In genomic region chr8:111062072-111062757, GRCm38 (mm10) we compare ENCODE assay signal across 7 mouse cellular contexts. TPM values are rescaled to one million over a fixed set of nuclear protein-coding genes. Genes with fewer than 3 reads are reported as not detected.
DNase-seq lines count a peak whose midpoint lies in the region; ATAC-seq and TF ChIP-seq lines count a peak whose summit lies in the region.

No protein-coding gene starts in this region.

- peak overlapping the region; percentile 78 for H3K4me2 ChIP-seq in embryonic facial prominence, embryonic 12.5 days (replicated peaks)
- peak overlapping the region; percentile 73 for H3K4me2 ChIP-seq in limb, embryonic 11.5 days (ENCODE audit: low read depth, severe bottlenecking)
- peak overlapping the region; percentile 62 for H3K4me2 ChIP-seq in midbrain, embryonic 13.5 days (replicated peaks)

- no peaks in the 10 kb centered on the region for H3K9me3 ChIP-seq in embryonic facial prominence, embryonic 12.5 days
- no peaks in the 10 kb centered on the region for H3K9me3 ChIP-seq in limb, embryonic 11.5 days (ENCODE audit: control insufficient read depth, low read length)
- no peaks in the 10 kb centered on the region for H3K9me3 ChIP-seq in midbrain, embryonic 13.5 days

- H3K4me1 ChIP-seq in embryonic facial prominence, embryonic 12.5 days: peaks cover 17% of the 10 kb centered on the region
- peaks cover 5% of the 10 kb centered on the region; the same call in 1 of the 2 replicates for H3K4me1 ChIP-seq in limb, embryonic 11.5 days (ENCODE audit: control insufficient read depth, insufficient read depth, low read length)
- H3K4me1 ChIP-seq in midbrain, embryonic 13.5 days (replicated peaks): peaks cover 19% of the 10 kb centered on the region
- H3K4me1 ChIP-seq in small intestine, adult 2 months (ENCODE audit: control insufficient read depth, insufficient read depth, insufficient read length, low read length): peaks cover 12% of the 10 kb centered on the region; the same call in 1 of the 2 replicates

- peak overlapping the region; percentile 72 for H3K4me3 ChIP-seq in embryonic facial prominence, embryonic 12.5 days
- H3K4me3 ChIP-seq in limb, embryonic 11.5 days (ENCODE audit: low read depth, low read length): peak overlapping the region; percentile 54
- peak overlapping the region; percentile 59 for H3K4me3 ChIP-seq in midbrain, embryonic 13.5 days (replicated peaks)
- H3K4me3 ChIP-seq in small intestine, adult 2 months (ENCODE audit: low read depth, low read length): peak overlapping the region; percentile 76

- ATAC-seq in embryonic facial prominence, embryonic 12.5 days (ENCODE audit: insufficient number of reproducible peaks, insufficient read depth, low FRiP score, low TSS enrichment): peak; percentile 68; the same call in 1 of the 2 replicates
- peak; percentile 85 for ATAC-seq in limb, embryonic 11.5 days (ENCODE audit: insufficient number of reproducible peaks, low FRiP score, low TSS enrichment, low read depth)
- peak; percentile 88 for ATAC-seq in midbrain, embryonic 13.5 days

- DNase-seq in adrenal gland, postnatal 36 days: peak; percentile 84 to 87
- peak; percentile 86 to 95 for DNase-seq in heart, adult 18-20 months
- DNase-seq in kidney, adult 18-20 months: peak; percentile 89
- DNase-seq in limb, embryonic 11.5 days (ENCODE audit: low spot score): peak; percentile 98

- WGBS in embryonic facial prominence, embryonic 12.5 days: under 1% methylated on average over 27 of the region's 27 CpGs
- under 1% methylated on average over 27 of the region's 27 CpGs for WGBS in limb, embryonic 11.5 days
- WGBS in midbrain, embryonic 13.5 days: 1% methylated on average over 27 of the region's 27 CpGs
- under 1% methylated on average over 27 of the region's 27 CpGs for WGBS in small intestine, adult 2 months

- H3K9ac ChIP-seq in embryonic facial prominence, embryonic 12.5 days: peak overlapping the region; percentile 59
- peak overlapping the region; percentile 28; the same call in 1 of the 2 replicates for H3K9ac ChIP-seq in limb, embryonic 11.5 days (ENCODE audit: low read length)
- peak overlapping the region; percentile 68 for H3K9ac ChIP-seq in midbrain, embryonic 13.5 days (replicated peaks)

- 0 out of 2 replicates have a peak, but pooled peaks cover 9% of the 10 kb centered on the region for H3K36me3 ChIP-seq in embryonic facial prominence, embryonic 12.5 days
- H3K36me3 ChIP-seq in limb, embryonic 11.5 days (ENCODE audit: control insufficient read depth, insufficient read depth, low read length): no peaks in the 10 kb centered on the region; the same call in 1 of the 2 replicates
- H3K36me3 ChIP-seq in midbrain, embryonic 13.5 days: peaks cover 11% of the 10 kb centered on the region; the same call in 1 of the 2 replicates
- no peaks in the 10 kb centered on the region for H3K36me3 ChIP-seq in small intestine, adult 2 months (ENCODE audit: control insufficient read depth, insufficient read depth, low read length)

- peak overlapping the region; percentile 63; the same call in 1 of the 2 replicates for H3K27ac ChIP-seq in embryonic facial prominence, embryonic 12.5 days
- H3K27ac ChIP-seq in limb, embryonic 11.5 days (replicated peaks; ENCODE audit: low read depth, low read length): no peak overlapping the region
- peak overlapping the region; percentile 84 for H3K27ac ChIP-seq in midbrain, embryonic 13.5 days
- no peak overlapping the region for H3K27ac ChIP-seq in small intestine, adult 2 months (ENCODE audit: insufficient read depth, low read depth, low read length)

- H3K27me3 ChIP-seq in embryonic facial prominence, embryonic 12.5 days: no peaks in the 10 kb centered on the region
- no peaks in the 10 kb centered on the region for H3K27me3 ChIP-seq in limb, embryonic 11.5 days (ENCODE audit: control insufficient read depth, insufficient read depth, low read length)
- H3K27me3 ChIP-seq in midbrain, embryonic 13.5 days: 0 out of 2 replicates have a peak, but pooled peaks cover 3% of the 10 kb centered on the region
- no peaks in the 10 kb centered on the region for H3K27me3 ChIP-seq in small intestine, adult 2 months (ENCODE audit: control insufficient read depth, insufficient read depth, low read length)

- TF ChIP-seq CTCF in small intestine, adult 2 months (IDR thresholded peaks at IDR 0.05; ENCODE audit: extremely low read depth, insufficient read length, insufficient replicate concordance, low read depth, low read length): no peak

- 0 out of 2 replicates have a peak, but pooled peaks have one; percentile 14 for TF ChIP-seq POLR2A in small intestine, adult 2 months (IDR thresholded peaks at IDR 0.05; ENCODE audit: low read depth, low read length)

RNA-seq across cellular contexts. Expression of gene Exosc6, which starts 6.1 kb away (rescaled TPM):
- not detected for total RNA-seq in adrenal gland, postnatal 36 days (2021)
- polyA plus RNA-seq in embryonic facial prominence, embryonic 12.5 days (2016; fragmentation: Nextera tagmentation; extraction: Ambion mirVana): 26.0 and 26.9 TPM in 2 replicates
- total RNA-seq in heart, adult 18-20 months (2021): not detected
- polyA plus RNA-seq in limb, embryonic 11.5 days (2014; fragmentation: Nextera tagmentation; extraction: Ambion mirVana): 31.1 and 35.1 TPM in 2 replicates
- not detected in 2 replicates for polyA plus RNA-seq in midbrain, embryonic 13.5 days (2015; fragmentation: Nextera tagmentation; extraction: Ambion mirVana)
- 23.6 and 25.8 TPM in 2 replicates for polyA plus RNA-seq in small intestine, adult 2 months (2012; rRNA removed)

RNA-seq across cellular contexts. Expression of gene Aars, which starts 29.3 kb away (rescaled TPM):
- total RNA-seq in adrenal gland, postnatal 36 days (2021): 100 to 1,000 TPM; 114 to 165 TPM
- 69.9 and 71.9 TPM in 2 replicates for polyA plus RNA-seq in embryonic facial prominence, embryonic 12.5 days (2016; fragmentation: Nextera tagmentation; extraction: Ambion mirVana)
- 10 to 100 TPM; 31.9 to 33.7 TPM for total RNA-seq in heart, adult 18-20 months (2021)
- polyA plus RNA-seq in limb, embryonic 11.5 days (2014; fragmentation: Nextera tagmentation; extraction: Ambion mirVana): 66.1 and 78.4 TPM in 2 replicates
- polyA plus RNA-seq in midbrain, embryonic 13.5 days (2015; fragmentation: Nextera tagmentation; extraction: Ambion mirVana): 71.9 and 73.8 TPM in 2 replicates
- 7.9 and 23.6 TPM in 2 replicates for polyA plus RNA-seq in small intestine, adult 2 months (2012; rRNA removed)

RNA-seq across cellular contexts. Expression of gene Clec18a, which starts 30.0 kb away (rescaled TPM):
- not detected for total RNA-seq in adrenal gland, postnatal 36 days (2021)
- 1.6 and 2.3 TPM in 2 replicates for polyA plus RNA-seq in embryonic facial prominence, embryonic 12.5 days (2016; fragmentation: Nextera tagmentation; extraction: Ambion mirVana)
- 1 to 10 TPM in 1 of 2 experiments, under 1 TPM in 1; 0.72 to 1.2 TPM for total RNA-seq in heart, adult 18-20 months (2021)
- not detected in 2 replicates for polyA plus RNA-seq in limb, embryonic 11.5 days (2014; fragmentation: Nextera tagmentation; extraction: Ambion mirVana)
- 0.23 and 0.30 TPM in 2 replicates for polyA plus RNA-seq in midbrain, embryonic 13.5 days (2015; fragmentation: Nextera tagmentation; extraction: Ambion mirVana)
- not detected in 2 replicates for polyA plus RNA-seq in small intestine, adult 2 months (2012; rRNA removed)

RNA-seq across cellular contexts. Expression of gene Ddx19b, which starts 30.7 kb away (rescaled TPM):
- 10 to 100 TPM; 11.8 to 12.5 TPM for total RNA-seq in adrenal gland, postnatal 36 days (2021)
- polyA plus RNA-seq in embryonic facial prominence, embryonic 12.5 days (2016; fragmentation: Nextera tagmentation; extraction: Ambion mirVana): 5.5 and 5.6 TPM in 2 replicates
- total RNA-seq in heart, adult 18-20 months (2021): 10 to 100 TPM; 11.3 to 12.6 TPM
- 4.5 and 4.7 TPM in 2 replicates for polyA plus RNA-seq in limb, embryonic 11.5 days (2014; fragmentation: Nextera tagmentation; extraction: Ambion mirVana)
- polyA plus RNA-seq in midbrain, embryonic 13.5 days (2015; fragmentation: Nextera tagmentation; extraction: Ambion mirVana): 8.9 and 9.2 TPM in 2 replicates
- polyA plus RNA-seq in small intestine, adult 2 months (2012; rRNA removed): 1.3 and 1.7 TPM in 2 replicates

RNA-seq across cellular contexts. Expression of gene Pdpr, which starts 32.2 kb away (rescaled TPM):
- 10 to 100 TPM; 38.3 to 44.7 TPM for total RNA-seq in adrenal gland, postnatal 36 days (2021)
- 12.8 and 14.3 TPM in 2 replicates for polyA plus RNA-seq in embryonic facial prominence, embryonic 12.5 days (2016; fragmentation: Nextera tagmentation; extraction: Ambion mirVana)
- 100 to 1,000 TPM; 113 to 125 TPM for total RNA-seq in heart, adult 18-20 months (2021)
- 5.9 and 7.8 TPM in 2 replicates for polyA plus RNA-seq in limb, embryonic 11.5 days (2014; fragmentation: Nextera tagmentation; extraction: Ambion mirVana)
- 10.4 and 11.0 TPM in 2 replicates for polyA plus RNA-seq in midbrain, embryonic 13.5 days (2015; fragmentation: Nextera tagmentation; extraction: Ambion mirVana)
- polyA plus RNA-seq in small intestine, adult 2 months (2012; rRNA removed): 6.4 and 6.7 TPM in 2 replicates

Comparison
In these comparisons a context has a peak if more than half of its experiments do, and no peak if none do; other contexts are left out.
1. H3K27ac ChIP-seq: peak in embryonic facial prominence, embryonic 12.5 days (single experiment) and midbrain, embryonic 13.5 days (single experiment); none in limb, embryonic 11.5 days (single experiment) and small intestine, adult 2 months (single experiment).
2. RNA of gene Exosc6, which starts 6.1 kb away (polyA plus RNA-seq): 31.1 to 35.1 TPM in limb, embryonic 11.5 days, 26.0 to 26.9 TPM in embryonic facial prominence, embryonic 12.5 days and 23.6 to 25.8 TPM in small intestine, adult 2 months; not detected in midbrain, embryonic 13.5 days; every median in the first group is over 10 times any median in the second.
3. Peak in every context shown above with its lines, with median percentiles within 50 percentile points of each other: DNase-seq, ATAC-seq, H3K4me2 ChIP-seq, H3K4me3 ChIP-seq and H3K9ac ChIP-seq.